Mouse (Mus musculus) ES-E14 (cell line): ENCODE measurements at regions not wholly inside any gene's neighbourhood (a gene's known extent, or its start where the extent isn't known, plus 50 kb on each side); places are given as distances from the start of the nearest gene placed in this dataset.

ENCODE experiments used
- DNase-seq: peaks from one replicate; pipeline ENCODE4 v3.0.0-alpha.2; 2013; ENCODE audit warnings: low read depth, low spot score
- H3K27ac ChIP-seq: 2 replicates; pipeline ENCODE4 v1.5.1; 2012; ENCODE audit warnings: low read depth, mild to moderate bottlenecking, low read length, moderate library complexity, mixed read lengths; ENCODE audit not compliant: poor library complexity, insufficient read depth, severe bottlenecking
- H3K36me3 ChIP-seq: 2 replicates; pipeline ENCODE4 v1.6.1; 2012; ENCODE audit warnings: mild to moderate bottlenecking, low read length, moderate library complexity, mixed read lengths; ENCODE audit not compliant: control insufficient read depth, poor library complexity, insufficient read depth, severe bottlenecking
- H3K4me1 ChIP-seq, 2 experiments: fragments of 150-350 bp in 1 of 2; sonication (generic) in 1 of 2; 2 replicates each; pipeline ENCODE4 v1.6.1; 2012; ENCODE audit warnings: low read length in 2 of 2, mild to moderate bottlenecking in 1 of 2, mixed read lengths in 1 of 2; ENCODE audit not compliant: control insufficient read depth in 2 of 2, insufficient read depth in 2 of 2, poor library complexity in 1 of 2
- H3K4me3 ChIP-seq, 2 experiments: fragments of 150-350 bp in 1 of 2; sonication (generic) in 1 of 2; 2 replicates each; pipeline ENCODE4 v1.5.1; 2012; ENCODE audit warnings: low read length in 2 of 2, low read depth in 1 of 2, mild to moderate bottlenecking in 1 of 2, mixed read lengths in 1 of 2; ENCODE audit not compliant: insufficient read depth in 1 of 2, poor library complexity in 1 of 2, severe bottlenecking in 1 of 2
- H3K9ac ChIP-seq: 2 replicates; pipeline ENCODE4 v1.6.1; 2012; ENCODE audit warnings: low read depth, mild to moderate bottlenecking, low read length, mixed read lengths; ENCODE audit not compliant: poor library complexity, insufficient read depth, severe bottlenecking
- H3K9me3 ChIP-seq: fragments of 150-350 bp; sonication (generic); 2 replicates; pipeline ENCODE4 v1.6.1; 2012; ENCODE audit warnings: low read depth, mild to moderate bottlenecking, low read length; ENCODE audit not compliant: control insufficient read depth, insufficient read depth
- CHD2 ChIP-seq: IDR thresholded peaks from 2 replicates; pipeline ENCODE4 v1.6.1; 2014; ENCODE audit warnings: mild to moderate bottlenecking, low read depth, low read length, inconsistent platforms
- HCFC1 ChIP-seq: IDR thresholded peaks from 2 replicates; pipeline ENCODE4 v1.6.1; 2012; ENCODE audit warnings: low read length, inconsistent platforms, borderline replicate concordance; ENCODE audit not compliant: insufficient read depth
- MAFK ChIP-seq: IDR thresholded peaks from 2 replicates; pipeline ENCODE4 v1.6.1; 2014; ENCODE audit warnings: mild to moderate bottlenecking, low read depth, low read length, inconsistent platforms; ENCODE audit not compliant: insufficient read depth
- ZC3H11A ChIP-seq: IDR thresholded peaks from 2 replicates; pipeline ENCODE4 v1.6.1; 2012; ENCODE audit warnings: low read depth, mild to moderate bottlenecking, inconsistent platforms, low read length, borderline replicate concordance
- ZNF384 ChIP-seq: IDR thresholded peaks from 2 replicates; pipeline ENCODE4 v1.6.1; 2012; ENCODE audit warnings: low read depth, low read length, inconsistent platforms
- in situ Hi-C, 2 experiments: fragments of 600-800 bp; cut with MboI; formaldehyde crosslinking; loops; one replicate each; pipeline ENCODE4 v1.15.1; 2025; ENCODE audit warnings: low sequenced_read_pairs in 2 of 2, inconsistent platforms in 1 of 2; ENCODE audit not compliant: unreplicated experiment in 2 of 2

GRCm38 (mm10) chr16:27138384-27138783 lies 146.9 kb upstream of the Gmnc start:
- H3K36me3 ChIP-seq = no peaks in the 10 kb centered on the region
- no peaks in the 10 kb centered on the region for H3K9me3 ChIP-seq
- no peaks in the 10 kb centered on the region for H3K4me1 ChIP-seq
- no peak overlapping the region for H3K9ac ChIP-seq
- no peak for TF ChIP-seq ZC3H11A
- TF ChIP-seq ZNF384 = no peak
- no peak for TF ChIP-seq HCFC1
- TF ChIP-seq MAFK = no peak
- TF ChIP-seq CHD2 = no peak
- no peak overlapping the region for H3K4me3 ChIP-seq
- DNase-seq = no peak
- in situ Hi-C loops = loop anchor here in 1 of 2 experiments (25.0 kb wide), 1 partner anchor 901 kb away; no protein-coding TSS in a partner anchor
- H3K27ac ChIP-seq = no peak overlapping the region

- in situ Hi-C loops = loop anchor here in 1 of 2 experiments (25.0 kb wide), 1 partner anchor 902 kb away; no protein-coding TSS in a partner anchor
- no peak overlapping the region for H3K9ac ChIP-seq
- H3K36me3 ChIP-seq = no peaks in the 10 kb centered on the region
- no peak for TF ChIP-seq MAFK
- no peak for TF ChIP-seq CHD2
- no peak for TF ChIP-seq ZNF384
- no peak for TF ChIP-seq HCFC1
- TF ChIP-seq ZC3H11A = no peak
- DNase-seq = no peak
- no peak overlapping the region for H3K4me3 ChIP-seq
- no peak overlapping the region for H3K27ac ChIP-seq
- H3K9me3 ChIP-seq = no peaks in the 10 kb centered on the region
- no peaks in the 10 kb centered on the region for H3K4me1 ChIP-seq
These were observed 147.5 kb upstream of the Gmnc start for GRCm38 (mm10) chr16:27138987-27139386.

GRCm38 (mm10) chr16:27140037-27140436 lies 148.6 kb upstream of the Gmnc start:
- TF ChIP-seq ZNF384 = no peak
- TF ChIP-seq MAFK = no peak
- TF ChIP-seq ZC3H11A = no peak
- TF ChIP-seq HCFC1 = no peak
- TF ChIP-seq CHD2 = no peak
- Histone ChIP-seq H3K36me3 (no peaks in the 10 kb centered on the region), H3K27ac (no peak overlapping the region), H3K9me3 (no peaks in the 10 kb centered on the region), H3K4me1 (no peaks in the 10 kb centered on the region), H3K9ac (no peak overlapping the region), H3K4me3 (no peak overlapping the region)
- in situ Hi-C loops = loop anchor here in 1 of 2 experiments (25.0 kb wide), 1 partner anchor 903 kb away; no protein-coding TSS in a partner anchor
- DNase-seq = no peak

- no peak for DNase-seq
- TF ChIP-seq MAFK (no peak), ZC3H11A (no peak), HCFC1 (no peak), ZNF384 (no peak), CHD2 (no peak)
- H3K27ac ChIP-seq = no peak overlapping the region
- in situ Hi-C loops = no loop called here
- no peaks in the 10 kb centered on the region for H3K36me3 ChIP-seq
- no peak overlapping the region for H3K4me3 ChIP-seq
- no peak overlapping the region for H3K9ac ChIP-seq
- no peaks in the 10 kb centered on the region for H3K9me3 ChIP-seq
- no peaks in the 10 kb centered on the region for H3K4me1 ChIP-seq
These were observed 151.5 kb upstream of the Ostn start for GRCm38 (mm10) chr16:27155805-27156204.

- TF ChIP-seq ZC3H11A (no peak), HCFC1 (no peak), MAFK (no peak), CHD2 (no peak)
- Histone ChIP-seq H3K9ac (no peak overlapping the region), H3K9me3 (no peaks in the 10 kb centered on the region), H3K4me3 (no peak overlapping the region), H3K27ac (no peak overlapping the region), H3K36me3 (no peaks in the 10 kb centered on the region), H3K4me1 (no peaks in the 10 kb centered on the region)
- in situ Hi-C loops = no loop called here
- DNase-seq = no peak
These were observed 111.6 kb upstream of the Ostn start for GRCm38 (mm10) chr16:27195650-27196049.
